ENCODE assay signal across 10 mouse cellular contexts in the genomic region with DNA sequence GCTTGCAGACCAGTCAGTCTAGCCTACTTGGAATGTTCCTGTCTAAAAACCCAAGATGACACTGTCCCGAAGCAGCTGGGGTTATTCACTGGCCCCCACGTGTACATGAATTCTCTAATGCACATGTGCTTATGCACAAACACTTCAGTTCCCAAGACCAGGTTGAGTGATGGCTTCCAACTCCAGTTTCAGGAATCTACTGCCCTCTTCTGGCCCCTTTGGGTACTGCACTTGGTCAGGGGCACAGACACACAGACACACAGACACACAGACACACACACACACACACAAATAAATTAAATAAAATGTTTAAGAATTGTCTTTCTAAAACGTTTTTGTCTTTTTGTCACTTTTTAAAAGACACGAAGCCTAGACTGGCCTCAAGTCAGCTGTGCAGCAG.
A peak's percentile ranks its signal among the peaks of the same experiment; 100 is the strongest.
DNase-seq lines count a peak whose midpoint lies in the region; ATAC-seq and TF ChIP-seq lines count a peak whose summit lies in the region.
"Had no signal": no experiment of that assay in that cellular context is flagged by ENCODE, and none has a peak within 500 bp of the region (broad histone marks: within the 10 kb centered on the region; RNA-seq: fewer than 3 reads in every experiment).

No protein-coding gene starts in this region.

- H3K36me3 ChIP-seq in heart, postnatal 0 days (replicated peaks; ENCODE audit: control insufficient read depth, insufficient read depth, low read length), result no peaks in the 10 kb centered on the region
- H3K36me3 ChIP-seq in forebrain, embryonic 12.5 days (replicated peaks), result no peaks in the 10 kb centered on the region
- H3K36me3 ChIP-seq: hindbrain, embryonic 15.5 days; midbrain, embryonic 15.5 days had no signal

- no peaks in the 10 kb centered on the region; the same call in 1 of the 2 replicates for H3K9me3 ChIP-seq in heart, postnatal 0 days (replicated peaks; ENCODE audit: control insufficient read depth, low read length)
- H3K9me3 ChIP-seq in forebrain, embryonic 12.5 days, result no peaks in the 10 kb centered on the region
- H3K9me3 ChIP-seq: hindbrain, embryonic 15.5 days; midbrain, embryonic 15.5 days had no signal

- no peak for DNase-seq in heart, postnatal 0 days (ENCODE audit: low spot score)
- DNase-seq in heart, postnatal 25 days (ENCODE audit: low spot score), result no peak
- peak; percentile 42 for DNase-seq in 416B (ENCODE audit: low read depth)
- DNase-seq in NIH3T3 (ENCODE audit: low read depth), result peak; percentile 54
- DNase-seq in lung, postnatal 36 days, result peak; percentile 56
- DNase-seq in urinary bladder, adult 2 months (ENCODE audit: low spot score), result no peak
- DNase-seq in left cerebral cortex, adult 11 months (ENCODE audit: low spot score), result no peak

- H3K27ac ChIP-seq in heart, postnatal 0 days (ENCODE audit: low read depth), result no peak overlapping the region
- H3K27ac ChIP-seq in forebrain, embryonic 12.5 days, result no peak overlapping the region
- H3K27ac ChIP-seq: hindbrain, embryonic 15.5 days; midbrain, embryonic 15.5 days had no signal

- H3K4me2 ChIP-seq in heart, postnatal 0 days (ENCODE audit: low read depth, low read length), result no peak overlapping the region
- no peak overlapping the region for H3K4me2 ChIP-seq in forebrain, embryonic 12.5 days
- H3K4me2 ChIP-seq: hindbrain, embryonic 15.5 days; midbrain, embryonic 15.5 days had no signal

- no peak for ATAC-seq in heart, postnatal 0 days (ENCODE audit: insufficient read depth, low read depth)
- no peak for ATAC-seq in forebrain, embryonic 12.5 days (ENCODE audit: low FRiP score)
- ATAC-seq: midbrain, embryonic 15.5 days had no signal

- H3K4me3 ChIP-seq in heart, postnatal 0 days (ENCODE audit: low read depth, low read length), result no peak overlapping the region
- H3K4me3 ChIP-seq in forebrain, embryonic 12.5 days (replicated peaks), result no peak overlapping the region
- H3K4me3 ChIP-seq: hindbrain, embryonic 15.5 days; midbrain, embryonic 15.5 days had no signal

- no peaks in the 10 kb centered on the region for H3K4me1 ChIP-seq in heart, postnatal 0 days (ENCODE audit: control insufficient read depth, insufficient read depth)
- H3K4me1 ChIP-seq in forebrain, embryonic 12.5 days, result no peaks in the 10 kb centered on the region
- H3K4me1 ChIP-seq: hindbrain, embryonic 15.5 days had no signal

- no peaks in the 10 kb centered on the region for H3K27me3 ChIP-seq in heart, postnatal 0 days (ENCODE audit: control insufficient read depth, insufficient read depth, low read length)
- H3K27me3 ChIP-seq in forebrain, embryonic 12.5 days, result no peaks in the 10 kb centered on the region
- H3K27me3 ChIP-seq: hindbrain, embryonic 15.5 days; midbrain, embryonic 15.5 days had no signal

- WGBS in heart, postnatal 0 days, result 77% methylated on average over 4 of the region's 4 CpGs
- 81% methylated on average over 4 of the region's 4 CpGs for WGBS in forebrain, embryonic 12.5 days

- H3K9ac ChIP-seq in heart, postnatal 0 days (replicated peaks; ENCODE audit: low read depth, low read length), result no peak overlapping the region
- no peak overlapping the region for H3K9ac ChIP-seq in forebrain, embryonic 12.5 days
- H3K9ac ChIP-seq: hindbrain, embryonic 15.5 days; midbrain, embryonic 15.5 days had no signal

- peak; percentile 60 for TF ChIP-seq CTCF in heart, postnatal 0 days (IDR thresholded peaks at IDR 0.05; ENCODE audit: low read depth)

- intact Hi-C loops in heart, postnatal 25 days (cut with DNase I), result loop anchor here (2.0 kb wide), 1 partner anchor 195 kb away; no protein-coding TSS in a partner anchor

- TF ChIP-seq EP300 in heart, postnatal 0 days (IDR thresholded peaks at IDR 0.05; ENCODE audit: low read depth), result no peak

Comparison
In these comparisons a context has a peak if more than half of its experiments do, and no peak if none do; other contexts are left out.
1. DNase-seq: peak in 416B (single experiment), NIH3T3 (single experiment) and lung, postnatal 36 days (single experiment); none in heart, postnatal 0 days (single experiment), heart, postnatal 25 days (single experiment), urinary bladder, adult 2 months (single experiment) and left cerebral cortex, adult 11 months (single experiment).